Mouse (Mus musculus): ENCODE measurements around the gene Olfr1188.
"Not testable (repeated sequence)": the region's sequence is repeated elsewhere in the genome, so short reads cannot be mapped to it uniquely, and the experiment has no call there.

Olfr1188 gene

GRCm38 (mm10) chr2:88556635-88557034, at the start of gene Olfr1188:
TSS of gene Olfr1188 (plus strand) at chr2:88556935.
- DNase-seq (ENCODE audit: low spot score in 2 of 2) = no peak

- no peak for DNase-seq (ENCODE audit: low spot score in 2 of 2)
These were observed 38.5 kb upstream of the Olfr1188 start, which contains the start of gene Olfr1186 for GRCm38 (mm10) chr2:88518251-88518650. TSS of gene Olfr1186 (plus strand) at chr2:88518551.

- no peak for DNase-seq (ENCODE audit: low spot score in 2 of 2)
These were observed 31.0 kb upstream of the Olfr1188 start for GRCm38 (mm10) chr2:88525720-88526119.

GRCm38 (mm10) chr2:88572696-88573095, 16.0 kb downstream of the Olfr1188 start:
- not testable (repeated sequence) for DNase-seq (ENCODE audit: low spot score in 2 of 2)

GRCm38 (mm10) chr2:88586154-88586553, 29.4 kb downstream of the Olfr1188 start, which contains the start of gene Olfr1189:
TSS of gene Olfr1189 (plus strand) at chr2:88586454.
- DNase-seq (ENCODE audit: low spot score in 2 of 2) = no peak
